8 mouse cellular contexts compared by ENCODE assay signal in genomic region chr6:50109757-50110378, GRCm38 (mm10). TPM values are rescaled to one million over a fixed set of nuclear protein-coding genes. Genes with fewer than 3 reads are reported as not detected.
DNase-seq lines count a peak whose midpoint lies in the region; ATAC-seq and TF ChIP-seq lines count a peak whose summit lies in the region.

Mpp6 (plus strand) TSS chr6:50110241.

- H3K4me2 ChIP-seq in forebrain, embryonic 16.5 days (ENCODE audit: low read length): peak within 1 kb of the TSS; percentile 93
- H3K4me2 ChIP-seq in lung, embryonic 15.5 days: peak within 1 kb of the TSS; percentile 89

- 0% methylated on average over 66 of the region's 74 CpGs for WGBS in forebrain, embryonic 16.5 days
- under 1% methylated on average over 23 of the region's 74 CpGs for WGBS in lung, embryonic 15.5 days
- 3% methylated on average over 74 of the region's 74 CpGs for WGBS in olfactory bulb, adult 2 months
- under 1% methylated on average over 74 of the region's 74 CpGs for WGBS in thymus, adult 2 months

- H3K9me3 ChIP-seq in ES-E14 (ENCODE audit: control insufficient read depth, insufficient read depth, low read depth, low read length): no peaks in the 10 kb centered on the region
- no peaks in the 10 kb centered on the region for H3K9me3 ChIP-seq in forebrain, embryonic 16.5 days (ENCODE audit: control insufficient read depth, low read length)
- H3K9me3 ChIP-seq in lung, embryonic 15.5 days: no peaks in the 10 kb centered on the region

- no peaks in the 10 kb centered on the region for H3K27me3 ChIP-seq in forebrain, embryonic 16.5 days (replicated peaks; ENCODE audit: control insufficient read depth, insufficient read depth, low read length)
- H3K27me3 ChIP-seq in lung, embryonic 15.5 days: peaks cover 11% of the 10 kb centered on the region; the same call in 1 of the 2 replicates
- H3K27me3 ChIP-seq in thymus, adult 2 months (ENCODE audit: control insufficient read depth, insufficient read depth, low read length): no peaks in the 10 kb centered on the region

- in situ Hi-C loops in ES-E14 (cut with MboI; ENCODE audit: low sequenced_read_pairs in 2 of 2, unreplicated experiment in 2 of 2): no loop called here

- DNase-seq in ES-E14 (ENCODE audit: low read depth, low spot score): peak; percentile 65
- peak; percentile 79 to 90 for DNase-seq in cerebellum, adult 18-20 months
- DNase-seq in heart, postnatal 25 days (ENCODE audit: low spot score): peak; percentile 65
- peak; percentile 52 to 75 for DNase-seq in layer of hippocampus, adult 2 months (ENCODE audit: low spot score in 2 of 2)
- peak; percentile 83 for DNase-seq in thymus, adult 2 months

- TF ChIP-seq CTCF in layer of hippocampus, adult 2 months (conservative IDR thresholded peaks at IDR 0.05): peak; percentile 68
- no peak for TF ChIP-seq CTCF in olfactory bulb, adult 2 months (IDR thresholded peaks at IDR 0.05; ENCODE audit: insufficient read depth, low read depth, low read length)
- TF ChIP-seq CTCF in thymus, adult 2 months (IDR thresholded peaks at IDR 0.05; ENCODE audit: borderline replicate concordance, control insufficient read depth, extremely low read depth, insufficient read depth, low read length, poor library complexity): peak; percentile 53; the same call in 1 of the 2 replicates

- no peak for TF ChIP-seq POLR2A in olfactory bulb, adult 2 months (IDR thresholded peaks at IDR 0.05; ENCODE audit: insufficient read depth, low read depth, low read length)
- TF ChIP-seq POLR2A in thymus, adult 2 months (IDR thresholded peaks at IDR 0.05; ENCODE audit: control insufficient read depth, extremely low read depth, insufficient read depth, low read length, poor library complexity): 0 out of 2 replicates have a peak, but pooled peaks have one; percentile 6

- no peaks in the 10 kb centered on the region for H3K36me3 ChIP-seq in ES-E14 (ENCODE audit: control insufficient read depth, insufficient read depth, low read length, poor library complexity, severe bottlenecking)
- H3K36me3 ChIP-seq in forebrain, embryonic 16.5 days (ENCODE audit: control insufficient read depth, insufficient read depth): no peaks in the 10 kb centered on the region
- H3K36me3 ChIP-seq in lung, embryonic 15.5 days: no peaks in the 10 kb centered on the region
- no peaks in the 10 kb centered on the region for H3K36me3 ChIP-seq in thymus, adult 2 months (ENCODE audit: control insufficient read depth, insufficient read depth, low read length)

- H3K9ac ChIP-seq in ES-E14 (ENCODE audit: insufficient read depth, low read depth, low read length, poor library complexity, severe bottlenecking): peak within 1 kb of the TSS; percentile 95
- peak within 1 kb of the TSS; percentile 91 for H3K9ac ChIP-seq in forebrain, embryonic 16.5 days (replicated peaks; ENCODE audit: low read depth, low read length)
- H3K9ac ChIP-seq in lung, embryonic 15.5 days: peak within 1 kb of the TSS; percentile 84

- peak within 1 kb of the TSS; percentile 61; the same call in 1 of the 2 replicates for H3K27ac ChIP-seq in ES-E14 (ENCODE audit: insufficient read depth, low read depth, low read length, poor library complexity, severe bottlenecking)
- H3K27ac ChIP-seq in forebrain, embryonic 16.5 days (ENCODE audit: low read length): peak within 1 kb of the TSS; percentile 85
- H3K27ac ChIP-seq in layer of hippocampus, adult 2 months: peak within 1 kb of the TSS; percentile 92
- H3K27ac ChIP-seq in lung, embryonic 15.5 days: peak within 1 kb of the TSS; percentile 92
- H3K27ac ChIP-seq in olfactory bulb, adult 2 months (ENCODE audit: insufficient read depth, low read depth, low read length): peak within 1 kb of the TSS; percentile 29; the same call in 1 of the 2 replicates
- H3K27ac ChIP-seq in thymus, adult 2 months (ENCODE audit: control insufficient read depth, insufficient read depth, low read length): no peak within 1 kb of the TSS

- H3K4me1 ChIP-seq in ES-E14 (ENCODE audit: control insufficient read depth in 2 of 2, insufficient read depth in 2 of 2, low read length in 2 of 2, poor library complexity in 1 of 2): peaks cover 2 to 6% of the 10 kb centered on the region in 2 experiments; a peak in 3 of 4 replicates
- H3K4me1 ChIP-seq in forebrain, embryonic 16.5 days (replicated peaks; ENCODE audit: control insufficient read depth, insufficient read depth, low read length): peaks cover 18% of the 10 kb centered on the region
- peaks cover 19% of the 10 kb centered on the region for H3K4me1 ChIP-seq in lung, embryonic 15.5 days
- H3K4me1 ChIP-seq in olfactory bulb, adult 2 months (ENCODE audit: control insufficient read depth, insufficient read depth, low read length): no peaks in the 10 kb centered on the region
- H3K4me1 ChIP-seq in thymus, adult 2 months (replicated peaks; ENCODE audit: control insufficient read depth, insufficient read depth, low read length): peaks cover 7% of the 10 kb centered on the region

- intact Hi-C loops in heart, postnatal 25 days (cut with DNase I): loop anchor here (5.0 kb wide), 3 partner anchors 178 to 593 kb away; no protein-coding TSS in a partner anchor

- peak within 1 kb of the TSS; percentile 87 to 97 for H3K4me3 ChIP-seq in ES-E14 (ENCODE audit: insufficient read depth in 1 of 2, low read depth in 1 of 2, low read length in 2 of 2, poor library complexity in 1 of 2, severe bottlenecking in 1 of 2)
- peak within 1 kb of the TSS; percentile 90 for H3K4me3 ChIP-seq in forebrain, embryonic 16.5 days (replicated peaks; ENCODE audit: low read length)
- H3K4me3 ChIP-seq in layer of hippocampus, adult 2 months: peak within 1 kb of the TSS; percentile 64
- H3K4me3 ChIP-seq in lung, embryonic 15.5 days: peak within 1 kb of the TSS; percentile 95
- peak within 1 kb of the TSS; percentile 63 for H3K4me3 ChIP-seq in olfactory bulb, adult 2 months (ENCODE audit: insufficient read depth, low read depth, low read length)
- H3K4me3 ChIP-seq in thymus, adult 2 months (ENCODE audit: control insufficient read depth, insufficient read depth, low read length): peak within 1 kb of the TSS; percentile 55

- peak; percentile 84 for ATAC-seq in forebrain, embryonic 16.5 days
- peak; percentile 94 for ATAC-seq in lung, embryonic 15.5 days (ENCODE audit: borderline replicate concordance, extremely low read depth, low FRiP score, low TSS enrichment)

TF ChIP-seq in ES-E14, 5 proteins besides CTCF, POLR2A, EP300 and RAD21:
- TF ChIP-seq HCFC1 (IDR thresholded peaks at IDR 0.05; ENCODE audit: borderline replicate concordance, insufficient read depth, low read length) (no peak), CHD2 (IDR thresholded peaks at IDR 0.05; ENCODE audit: low read depth, low read length) (no peak)
TF ChIP-seq in ES-E14: peak in this region for 0.

RNA-seq across cellular contexts. Expression of gene Mpp6, which starts in this region (rescaled TPM):
- total RNA-seq in ES-E14 (2012; rRNA removed): 64.2 and 65.0 TPM in 2 replicates
- 77.5 and 84.3 TPM in 2 replicates for polyA plus RNA-seq in forebrain, embryonic 16.5 days (2015; fragmentation: Nextera tagmentation; extraction: Ambion mirVana)
- 10 to 100 TPM; 59.7 to 61.3 TPM for total RNA-seq in heart, postnatal 25 days (2021)
- 100 to 1,000 TPM in 1 of 2 experiments, 10 to 100 TPM in 1; 95.9 to 109 TPM for total RNA-seq in layer of hippocampus, adult 2 months (2021)
- 64.2 and 64.5 TPM in 2 replicates for polyA plus RNA-seq in lung, embryonic 15.5 days (2015; fragmentation: Nextera tagmentation; extraction: Ambion mirVana)
- not detected in 2 replicates for polyA plus RNA-seq in olfactory bulb, adult 2 months (2012; ENCODE audit: insufficient read depth, insufficient read length, low replicate concordance, missing spikeins)
- 8.5 and 9.4 TPM in 2 replicates for polyA plus RNA-seq in thymus, adult 2 months (2012; rRNA removed)
